Mouse (Mus musculus) frontal cortex, adult 2 months (tissue): ENCODE measurements around the gene Podxl2. TPM values are rescaled to one million over a fixed set of nuclear protein-coding genes. Genes with fewer than 3 reads are reported as not detected.

Source experiments
- DNase-seq, 2 experiments: peaks; one replicate each; pipeline ENCODE4 v3.0.0; 2022; ENCODE audit warnings: low spot score in 1 of 2; ENCODE audit errors: extremely low spot score in 1 of 2
- polyA plus RNA-seq: library from polyadenylated mRNA; depleted of rRNA; stranded (reverse); fragments of >200 nt; gene quantifications from 2 replicates; pipeline ENCODE4 v1.2.3, GENCODE M21; 2012; rRNA removed

Gene Podxl2
- polyA plus RNA-seq, 1 experiment: 609 TPM

DNA sequence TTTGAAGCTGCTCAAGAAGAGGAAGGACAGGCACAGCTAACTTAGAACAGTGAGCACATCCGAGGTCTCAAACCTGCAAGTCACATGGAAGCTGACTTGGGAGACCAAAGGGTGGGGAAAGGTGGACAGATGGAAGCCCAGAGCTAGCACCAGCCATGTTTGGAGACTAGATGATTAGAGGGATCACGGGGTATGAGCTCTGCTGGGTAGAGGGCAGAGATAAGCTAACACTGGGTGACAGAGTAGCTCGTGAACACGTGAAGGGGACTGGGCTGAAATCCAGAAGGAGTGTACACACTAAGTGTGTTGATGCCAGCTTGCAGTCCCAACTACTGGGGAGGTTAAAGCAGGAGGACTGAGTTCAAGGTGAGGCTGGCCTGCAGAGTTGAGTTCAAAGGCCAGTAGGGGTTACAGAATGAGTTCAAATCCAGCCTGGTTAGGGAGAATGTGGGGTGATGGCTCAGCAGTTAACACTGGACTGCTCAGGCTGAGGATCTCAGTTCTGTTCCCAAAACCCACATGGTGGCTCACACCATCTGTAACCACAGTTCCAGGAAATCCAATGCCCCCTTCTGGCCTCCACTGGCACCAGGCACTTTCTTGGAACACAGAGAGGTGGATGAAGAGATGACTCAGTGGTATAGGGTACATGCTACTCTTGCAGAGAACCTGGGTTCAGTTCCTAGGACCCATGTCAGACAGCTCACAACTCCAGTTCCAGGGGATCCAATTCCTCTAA lies 70.7 kb downstream of the Podxl2 start:
- no peak for DNase-seq

DNA sequence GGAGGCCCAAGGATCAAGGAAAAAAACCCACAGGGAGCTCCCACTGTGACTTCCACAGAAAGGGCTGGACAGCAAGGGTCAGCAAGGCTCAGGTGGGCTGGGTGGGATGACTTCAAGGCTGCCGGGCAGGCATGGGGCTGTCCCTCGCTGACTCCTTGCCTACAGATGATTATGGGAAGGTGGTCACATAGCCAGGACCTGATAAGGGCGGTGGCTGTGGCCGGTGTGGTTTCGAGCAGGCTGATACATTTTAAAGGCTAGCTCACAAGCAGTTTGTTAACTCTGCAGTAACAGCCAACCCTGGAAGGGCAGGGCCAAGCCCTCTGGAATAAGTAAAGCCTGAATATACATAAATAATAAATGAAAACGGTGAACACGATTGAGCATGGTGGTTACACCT lies 71.8 kb downstream of the Podxl2 start:
- DNase-seq: no peak

DNA sequence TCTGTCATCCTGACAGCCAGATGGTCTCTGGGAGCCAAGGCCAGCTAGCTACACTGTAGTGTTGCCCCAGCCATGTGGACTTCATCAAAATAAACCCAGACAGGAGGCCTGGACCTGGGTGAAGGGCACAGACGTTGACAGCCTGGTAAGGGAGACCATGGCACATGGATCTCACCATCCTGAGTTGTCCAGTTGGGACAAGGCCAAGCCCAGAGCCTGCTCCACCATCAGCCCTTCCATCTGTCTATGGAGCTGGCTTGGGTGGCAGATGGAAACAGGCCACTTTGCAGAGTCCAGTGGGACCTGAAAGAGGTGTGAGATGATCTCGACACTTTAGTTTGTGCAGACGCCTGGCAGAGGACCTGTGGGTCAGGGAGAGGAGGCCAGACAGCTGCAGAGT lies 74.1 kb downstream of the Podxl2 start:
- DNase-seq: no peak

DNA sequence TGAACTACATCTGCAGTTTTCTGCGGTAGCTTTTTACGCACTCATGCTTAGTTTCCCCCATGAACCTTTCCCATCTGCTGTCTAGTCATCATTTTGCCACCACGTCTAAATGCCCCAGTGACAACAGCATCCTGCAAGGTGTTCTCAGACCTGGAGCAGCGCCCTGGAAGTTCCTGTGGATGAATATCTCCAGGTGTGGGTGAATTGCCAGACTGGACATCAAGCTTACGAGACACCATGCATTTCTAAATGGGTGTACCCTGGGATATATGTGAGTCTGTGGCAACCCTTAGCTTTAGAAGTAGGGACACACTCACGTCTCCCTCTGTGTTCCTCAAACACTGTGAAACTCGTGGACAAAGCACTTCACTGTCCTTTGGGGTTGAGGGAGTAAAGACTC lies 74.7 kb downstream of the Podxl2 start:
- DNase-seq: no peak

DNA sequence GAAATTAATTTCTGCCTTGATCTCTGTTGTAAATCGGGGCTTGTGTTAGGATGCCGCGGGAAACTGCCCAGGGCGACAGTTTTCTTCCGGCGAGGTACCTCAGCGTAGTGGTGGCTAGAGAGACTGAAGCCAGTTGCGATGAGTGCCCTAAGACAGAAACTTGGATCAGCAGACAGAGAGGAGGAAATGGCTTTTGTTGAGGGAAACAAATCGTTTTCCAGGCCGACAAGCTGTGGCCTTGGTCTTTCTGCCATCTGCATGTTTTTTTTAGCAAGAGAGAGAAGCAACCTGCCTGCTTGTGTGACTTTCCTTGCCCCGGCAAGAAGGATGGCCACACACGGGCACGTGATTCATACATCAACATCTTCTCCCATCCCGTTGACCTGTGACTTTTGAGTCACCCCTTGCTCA lies 80.3 kb downstream of the Podxl2 start:
- DNase-seq: no peak

DNA sequence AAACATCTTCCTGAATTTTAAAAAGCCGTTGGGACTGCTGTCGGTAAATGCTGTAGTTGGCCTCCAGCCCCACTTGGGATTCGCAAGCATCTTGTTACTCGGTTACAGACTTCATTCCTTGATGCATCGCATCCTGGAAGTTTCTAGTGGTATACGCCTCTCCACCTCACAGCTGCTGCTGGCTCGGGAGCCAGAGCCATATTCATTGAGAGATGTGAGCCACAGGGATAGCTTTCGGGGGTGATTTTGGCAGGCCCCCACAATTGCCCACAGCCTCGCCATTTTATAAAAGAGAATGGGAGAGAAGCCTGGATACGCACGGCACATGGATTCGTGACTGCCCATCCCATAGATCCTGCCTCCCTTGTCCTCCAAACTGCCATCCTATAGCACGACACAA lies 81.0 kb downstream of the Podxl2 start:
- peak in 1 of 2 experiments; percentile 58 for DNase-seq

DNA sequence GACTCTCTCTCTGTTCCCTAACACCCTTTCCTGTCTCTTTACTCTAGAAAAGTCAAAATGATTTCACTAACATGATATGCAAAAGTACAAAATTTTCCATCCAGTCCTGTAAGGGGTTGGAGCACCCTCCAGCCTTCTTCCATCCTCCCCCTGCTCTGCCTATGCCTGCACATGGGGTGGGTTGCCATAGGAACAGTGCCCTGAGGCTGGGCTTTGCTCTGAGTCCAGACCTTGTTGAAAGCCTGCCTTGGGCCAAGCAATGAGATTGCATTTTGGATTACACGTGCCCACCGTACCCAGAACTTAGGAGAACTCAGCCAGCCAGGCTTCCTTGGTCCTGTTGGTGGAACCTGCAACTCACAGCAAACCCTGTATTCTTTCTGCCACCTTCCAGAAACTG lies 81.6 kb downstream of the Podxl2 start:
- no peak for DNase-seq

Other genes starting within 250 kb of the Podxl2 start
- gene Kbtbd12, start 237.1 kb downstream of the Podxl2 start, polyA plus RNA-seq: 0.48 and 0.68 TPM in 2 replicates
- 167 and 189 TPM in 2 replicates for gene Mgll, start 150.6 kb downstream of the Podxl2 start, polyA plus RNA-seq
- 75.4 and 82.3 TPM in 2 replicates for gene Abtb1, start 33.1 kb downstream of the Podxl2 start, polyA plus RNA-seq
- 4.2 and 4.4 TPM in 2 replicates for gene Mcm2, start 23.7 kb upstream of the Podxl2 start, polyA plus RNA-seq
- gene Tpra1, start 27.2 kb upstream of the Podxl2 start, polyA plus RNA-seq: 92.8 and 93.3 TPM in 2 replicates